Mouse (Mus musculus): ENCODE measurements around the gene Snrpd3. TPM values are rescaled to one million over a fixed set of nuclear protein-coding genes. Genes with fewer than 3 reads are reported as not detected.
"Not testable (repeated sequence)": the region's sequence is repeated elsewhere in the genome, so short reads cannot be mapped to it uniquely, and the experiment has no call there.

Snrpd3 gene
- polyA plus RNA-seq, 1 experiment from 2014 or later: 269 TPM

DNA sequence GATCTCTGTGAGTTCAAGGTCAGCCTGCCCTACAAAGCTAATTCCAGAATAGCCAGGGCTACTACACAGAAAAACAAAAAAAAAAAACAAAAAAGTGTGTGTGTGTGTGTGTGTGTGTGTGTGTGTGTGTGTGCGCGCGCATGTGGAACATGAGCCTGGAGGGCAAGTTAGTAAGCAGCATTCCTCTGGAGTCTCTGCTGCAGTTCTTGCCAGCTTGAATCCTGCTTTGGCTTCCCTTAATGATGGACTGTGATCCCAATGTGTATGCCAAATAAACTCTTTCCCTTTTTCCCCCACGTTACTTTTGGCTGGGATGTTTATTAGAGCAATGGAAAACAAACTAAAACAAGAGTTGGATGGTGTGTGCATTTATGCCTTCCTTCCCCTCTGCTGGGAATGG lies 4.3 kb downstream of the Snrpd3 start:
- peaks cover 16% of the 10 kb centered on the region for H3K4me1 ChIP-seq (replicated peaks)
- peaks cover 76% of the 10 kb centered on the region for H3K36me3 ChIP-seq
- WGBS: 91% methylated on average over 4 of the region's 4 CpGs

GRCm38 (mm10) chr10:75525450-75525849 lies 8.1 kb downstream of the Snrpd3 start:
- DNase-seq (ENCODE audit: low spot score); H3K9me3 ChIP-seq; H3K27me3 ChIP-seq (ENCODE audit: insufficient read depth, poor library complexity, severe bottlenecking); H3K27ac ChIP-seq; H3K4me3 ChIP-seq; H3K4me1 ChIP-seq (replicated peaks): not testable (repeated sequence)
- H3K36me3 ChIP-seq: peaks cover 91% of the 10 kb centered on the region
- WGBS: 96% methylated on average over 9 of the region's 9 CpGs

More for the DNA sequence above, 4.3 kb downstream of the Snrpd3 start:
- DNase-seq (ENCODE audit: low spot score): no peak
- no peaks in the 10 kb centered on the region for H3K9me3 ChIP-seq
- H3K27me3 ChIP-seq (ENCODE audit: insufficient read depth, poor library complexity, severe bottlenecking): no peaks in the 10 kb centered on the region
- no peak overlapping the region for H3K4me3 ChIP-seq
- H3K27ac ChIP-seq: no peak overlapping the region

GRCm38 (mm10) chr10:75530322-75530721 lies 13.0 kb downstream of the Snrpd3 start:
- 94% methylated on average over 2 of the region's 2 CpGs for WGBS
- Histone ChIP-seq H3K4me3 (no peak overlapping the region), H3K4me1 (replicated peaks) (no peaks in the 10 kb centered on the region), H3K27ac (no peak overlapping the region), H3K9me3 (no peaks in the 10 kb centered on the region), H3K36me3 (peaks cover 93% of the 10 kb centered on the region), H3K27me3 (ENCODE audit: insufficient read depth, poor library complexity, severe bottlenecking) (no peaks in the 10 kb centered on the region)
- DNase-seq (ENCODE audit: low spot score): no peak

DNA sequence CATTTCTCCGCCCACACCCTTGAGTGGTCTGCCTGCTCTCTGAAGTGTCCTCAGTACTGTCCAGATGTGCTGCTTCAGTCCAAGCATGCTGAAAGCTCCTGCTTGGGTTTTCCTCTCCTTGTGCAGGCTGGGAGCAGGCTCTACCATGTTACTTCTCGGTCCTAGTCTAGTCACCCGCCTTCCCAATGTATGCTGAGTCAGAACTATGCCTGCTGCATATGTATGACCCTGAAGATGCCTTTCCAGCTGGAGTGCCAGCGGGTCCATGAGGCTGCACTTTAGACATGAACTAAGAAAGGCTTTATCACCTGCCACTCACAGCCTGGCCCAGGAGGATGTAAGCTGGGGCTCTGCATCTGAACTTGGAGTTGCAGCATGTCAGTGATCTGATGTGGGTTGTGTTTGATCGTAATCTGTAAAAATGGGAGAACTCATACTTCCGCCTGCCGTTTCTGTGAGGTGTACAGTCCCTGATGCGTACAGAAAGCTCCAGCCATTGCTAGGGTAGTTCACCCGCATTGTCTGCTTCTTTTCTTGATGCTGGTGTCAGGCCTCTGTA lies 14.3 kb downstream of the Snrpd3 start:
- no peak overlapping the region for H3K4me3 ChIP-seq
- no peaks in the 10 kb centered on the region for H3K27me3 ChIP-seq (ENCODE audit: insufficient read depth, poor library complexity, severe bottlenecking)
- 93% methylated on average over 9 of the region's 9 CpGs for WGBS
- H3K4me1 ChIP-seq (replicated peaks): no peaks in the 10 kb centered on the region
- H3K36me3 ChIP-seq: peaks cover 93% of the 10 kb centered on the region
- no peak for DNase-seq (ENCODE audit: low spot score)
- no peak overlapping the region for H3K27ac ChIP-seq
- no peaks in the 10 kb centered on the region for H3K9me3 ChIP-seq

- H3K27me3 ChIP-seq (ENCODE audit: insufficient read depth, poor library complexity, severe bottlenecking): no peaks in the 10 kb centered on the region
- 94% methylated on average over 8 of the region's 8 CpGs for whole genome bisulfite sequencing
- no peaks in the 10 kb centered on the region for H3K4me1 ChIP-seq (replicated peaks)
- H3K9me3 ChIP-seq: no peaks in the 10 kb centered on the region
- H3K36me3 ChIP-seq: peaks cover 72% of the 10 kb centered on the region
- no peak overlapping the region for H3K27ac ChIP-seq
- DNase-seq (ENCODE audit: low spot score): no peak
- no peak overlapping the region for H3K4me3 ChIP-seq
Measured at GRCm38 (mm10) chr10:75534216-75534615, 16.9 kb downstream of the Snrpd3 start.

- Histone ChIP-seq H3K36me3 (peaks cover 67% of the 10 kb centered on the region), H3K4me3 (no peak overlapping the region), H3K4me1 (replicated peaks) (no peaks in the 10 kb centered on the region), H3K27me3 (ENCODE audit: insufficient read depth, poor library complexity, severe bottlenecking) (no peaks in the 10 kb centered on the region), H3K27ac (no peak overlapping the region), H3K9me3 (no peaks in the 10 kb centered on the region)
- 95% methylated on average over 8 of the region's 8 CpGs for WGBS
- no peak for DNase-seq (ENCODE audit: low spot score)
Measured at GRCm38 (mm10) chr10:75534934-75535333, 17.6 kb downstream of the Snrpd3 start.

GRCm38 (mm10) chr10:75535423-75535822 lies 18.1 kb downstream of the Snrpd3 start:
- H3K4me3 ChIP-seq: no peak overlapping the region
- no peaks in the 10 kb centered on the region for H3K4me1 ChIP-seq (replicated peaks)
- DNase-seq (ENCODE audit: low spot score): no peak
- 89% methylated on average over 2 of the region's 2 CpGs for WGBS
- H3K27ac ChIP-seq: no peak overlapping the region
- H3K27me3 ChIP-seq (ENCODE audit: insufficient read depth, poor library complexity, severe bottlenecking): no peaks in the 10 kb centered on the region
- H3K36me3 ChIP-seq: peaks cover 62% of the 10 kb centered on the region
- no peaks in the 10 kb centered on the region for H3K9me3 ChIP-seq

- DNase-seq (ENCODE audit: low spot score): no peak
- no peaks in the 10 kb centered on the region for H3K9me3 ChIP-seq
- no peaks in the 10 kb centered on the region for H3K4me1 ChIP-seq (replicated peaks)
- 93% methylated on average over 5 of the region's 5 CpGs for WGBS
- no peaks in the 10 kb centered on the region for H3K27me3 ChIP-seq (ENCODE audit: insufficient read depth, poor library complexity, severe bottlenecking)
- peaks cover 55% of the 10 kb centered on the region for H3K36me3 ChIP-seq
- H3K4me3 ChIP-seq: no peak overlapping the region
- H3K27ac ChIP-seq: no peak overlapping the region
Measured at GRCm38 (mm10) chr10:75536123-75536522, 18.8 kb downstream of the Snrpd3 start.

GRCm38 (mm10) chr10:75547901-75548300 lies 30.6 kb downstream of the Snrpd3 start:
- WGBS: 83% methylated on average over 7 of the region's 7 CpGs
- peaks cover 15% of the 10 kb centered on the region for H3K9me3 ChIP-seq
- H3K4me3 ChIP-seq: no peak overlapping the region
- H3K27ac ChIP-seq: no peak overlapping the region
- H3K36me3 ChIP-seq: no peaks in the 10 kb centered on the region
- DNase-seq (ENCODE audit: low spot score): no peak
- H3K27me3 ChIP-seq (ENCODE audit: insufficient read depth, poor library complexity, severe bottlenecking): no peaks in the 10 kb centered on the region
- H3K4me1 ChIP-seq (replicated peaks): peaks cover 8% of the 10 kb centered on the region; the same call in 1 of the 2 replicates

DNA sequence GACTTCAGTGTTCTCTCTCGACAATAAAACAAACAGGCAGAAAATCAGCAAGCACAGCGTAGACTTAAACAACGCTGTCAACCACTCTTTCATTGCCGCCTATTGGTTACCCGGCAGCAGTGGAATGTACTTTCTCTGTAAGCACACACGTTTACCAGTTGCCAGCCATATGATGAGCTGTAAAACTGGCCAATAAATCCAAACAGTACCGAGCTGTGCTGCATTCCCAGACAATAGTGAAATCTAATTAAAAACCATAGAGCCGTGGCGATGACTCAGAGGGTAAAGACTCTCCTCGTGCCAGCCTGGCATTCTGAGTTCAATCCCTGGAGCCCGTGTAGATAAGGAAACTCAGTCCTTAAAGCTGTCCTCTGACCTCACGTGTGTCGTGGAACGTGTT lies 31.1 kb downstream of the Snrpd3 start:
- H3K27me3 ChIP-seq (ENCODE audit: insufficient read depth, poor library complexity, severe bottlenecking): no peaks in the 10 kb centered on the region
- WGBS: 83% methylated on average over 14 of the region's 14 CpGs
- no peak for DNase-seq (ENCODE audit: low spot score)

GRCm38 (mm10) chr10:75549886-75550285 lies 32.5 kb downstream of the Snrpd3 start:
- WGBS: 82% methylated on average over 7 of the region's 7 CpGs
- no peaks in the 10 kb centered on the region for H3K27me3 ChIP-seq (ENCODE audit: insufficient read depth, poor library complexity, severe bottlenecking)
- no peak overlapping the region for H3K4me3 ChIP-seq
- 0 out of 2 replicates have a peak, but pooled peaks cover 7% of the 10 kb centered on the region for H3K36me3 ChIP-seq
- peaks cover 10% of the 10 kb centered on the region for H3K9me3 ChIP-seq
- peaks cover 11% of the 10 kb centered on the region; the same call in 1 of the 2 replicates for H3K4me1 ChIP-seq (replicated peaks)
- no peak for DNase-seq (ENCODE audit: low spot score)
- H3K27ac ChIP-seq: no peak overlapping the region

More for the DNA sequence above, 31.1 kb downstream of the Snrpd3 start:
- Histone ChIP-seq H3K27ac (no peak overlapping the region), H3K4me3 (no peak overlapping the region), H3K4me1 (replicated peaks) (peaks cover 11% of the 10 kb centered on the region; the same call in 1 of the 2 replicates), H3K9me3 (peaks cover 15% of the 10 kb centered on the region), H3K36me3 (0 out of 2 replicates have a peak, but pooled peaks cover 1% of the 10 kb centered on the region)

- Histone ChIP-seq H3K4me3 (no peak overlapping the region), H3K27me3 (ENCODE audit: insufficient read depth, poor library complexity, severe bottlenecking) (no peaks in the 10 kb centered on the region), H3K4me1 (replicated peaks) (peaks cover 17% of the 10 kb centered on the region), H3K27ac (no peak overlapping the region), H3K36me3 (0 out of 2 replicates have a peak, but pooled peaks cover 7% of the 10 kb centered on the region), H3K9me3 (no peaks in the 10 kb centered on the region)
- WGBS: 48% methylated on average over 12 of the region's 12 CpGs
- DNase-seq (ENCODE audit: low spot score): no peak
Measured at GRCm38 (mm10) chr10:75551175-75551574, 33.8 kb downstream of the Snrpd3 start.

GRCm38 (mm10) chr10:75552106-75552505 lies 34.8 kb downstream of the Snrpd3 start:
- 0 out of 2 replicates have a peak, but pooled peaks cover 7% of the 10 kb centered on the region for H3K36me3 ChIP-seq
- H3K27me3 ChIP-seq (ENCODE audit: insufficient read depth, poor library complexity, severe bottlenecking): peaks cover 3% of the 10 kb centered on the region; the same call in 1 of the 2 replicates
- H3K4me3 ChIP-seq: no peak overlapping the region
- 92% methylated on average over 2 of the region's 2 CpGs for WGBS
- DNase-seq (ENCODE audit: low spot score): no peak
- peaks cover 25% of the 10 kb centered on the region for H3K4me1 ChIP-seq (replicated peaks)
- no peak overlapping the region for H3K27ac ChIP-seq
- H3K9me3 ChIP-seq: no peaks in the 10 kb centered on the region
